Mouse (Mus musculus) liver, embryonic 12.5 days (tissue): Measurements from ENCODE around the gene Abcc4. TPM values are rescaled to one million over a fixed set of nuclear protein-coding genes. Genes with fewer than 3 reads are reported as not detected.

Experiments used
- ATAC-seq: fragments of 200-750 bp; cut with Nextera tagmentation; 2 replicates; pipeline ENCODE4 v1.8.0; 2017; ENCODE audit warnings: moderate number of reproducible peaks, mild to moderate bottlenecking, moderate library complexity
- H3K27ac ChIP-seq: fragments of 300-500 bp; sonication (generic); 2 replicates; pipeline ENCODE4 v1.5.1; 2016; ENCODE audit warnings: mild to moderate bottlenecking
- H3K27me3 ChIP-seq: fragments of 300-500 bp; sonication (generic); replicated peaks from 2 replicates; pipeline ENCODE4 v1.6.1; 2016; ENCODE audit warnings: mild to moderate bottlenecking, moderate library complexity
- H3K36me3 ChIP-seq: fragments of 300-500 bp; sonication (generic); 2 replicates; pipeline ENCODE4 v1.6.1; 2016; ENCODE audit warnings: mild to moderate bottlenecking, moderate library complexity
- H3K4me1 ChIP-seq: fragments of 300-500 bp; sonication (generic); 2 replicates; pipeline ENCODE4 v1.6.1; 2016
- H3K4me2 ChIP-seq: fragments of 300-500 bp; sonication (generic); 2 replicates; pipeline ENCODE4 v1.6.1; 2016; ENCODE audit warnings: mild to moderate bottlenecking, moderate library complexity
- H3K4me3 ChIP-seq: fragments of 300-500 bp; sonication (generic); 2 replicates; pipeline ENCODE4 v1.5.1; 2016; ENCODE audit warnings: mild to moderate bottlenecking, moderate library complexity
- H3K9ac ChIP-seq: fragments of 300-500 bp; sonication (generic); 2 replicates; pipeline ENCODE4 v1.6.1; 2016; ENCODE audit warnings: mild to moderate bottlenecking, moderate library complexity
- H3K9me3 ChIP-seq: fragments of 300-500 bp; sonication (generic); replicated peaks from 2 replicates; pipeline ENCODE4 v1.6.1; 2016; ENCODE audit warnings: mild to moderate bottlenecking, moderate library complexity
- WGBS: fragments of 180-500 bp; shearing (Covaris S2); methylation state at CpG from one replicate; pipeline ENCODE4 v1.1.7; 2016; ENCODE audit not compliant: insufficient replicate concordance; 5-methylcytosine and 5-hydroxymethylcytosine counted together
- polyA plus RNA-seq: library from polyadenylated mRNA; unstranded; fragments of >200 nt; fragmentation: Nextera tagmentation; extraction: Ambion mirVana; gene quantifications from 2 replicates; pipeline ENCODE4 v1.2.1, GENCODE M21; 2016

Gene Abcc4
- polyA plus RNA-seq, 1 experiment from 2014 or later: 3.0 TPM

- Histone ChIP-seq H3K9me3 (no peaks in the 10 kb centered on the region), H3K4me3 (no peak overlapping the region), H3K9ac (no peak overlapping the region), H3K4me2 (no peak overlapping the region), H3K36me3 (no peaks in the 10 kb centered on the region), H3K4me1 (peaks cover 3% of the 10 kb centered on the region; the same call in 1 of the 2 replicates), H3K27ac (no peak overlapping the region), H3K27me3 (no peaks in the 10 kb centered on the region)
- WGBS: 65% methylated on average over 12 of the region's 12 CpGs
- ATAC-seq: peak; percentile 51; the same call in 1 of the 2 replicates
Observed at GRCm38 (mm10) chr14:118616698-118617311, 89.2 kb downstream of the Abcc4 start.

- no peak overlapping the region for H3K4me3 ChIP-seq
- H3K36me3 ChIP-seq: peaks cover 5% of the 10 kb centered on the region; the same call in 1 of the 2 replicates
- no peaks in the 10 kb centered on the region for H3K9me3 ChIP-seq
- no peak overlapping the region for H3K27ac ChIP-seq
- H3K27me3 ChIP-seq: no peaks in the 10 kb centered on the region
- H3K4me2 ChIP-seq: no peak overlapping the region
- H3K9ac ChIP-seq: no peak overlapping the region
- peaks cover 3% of the 10 kb centered on the region; the same call in 1 of the 2 replicates for H3K4me1 ChIP-seq
- no peak for ATAC-seq
- 60% methylated on average over 9 of the region's 9 CpGs for WGBS
Observed at GRCm38 (mm10) chr14:118613734-118614133, 92.3 kb downstream of the Abcc4 start.

- Histone ChIP-seq H3K4me3 (no peak overlapping the region), H3K27me3 (no peaks in the 10 kb centered on the region), H3K36me3 (peaks cover 5% of the 10 kb centered on the region; the same call in 1 of the 2 replicates), H3K4me1 (no peaks in the 10 kb centered on the region), H3K27ac (no peak overlapping the region), H3K4me2 (no peak overlapping the region), H3K9ac (no peak overlapping the region), H3K9me3 (no peaks in the 10 kb centered on the region)
- ATAC-seq: no peak
- 66% methylated on average over 17 of the region's 17 CpGs for WGBS
Observed at GRCm38 (mm10) chr14:118611714-118612113, 94.3 kb downstream of the Abcc4 start.

- H3K27me3 ChIP-seq: no peaks in the 10 kb centered on the region
- no peak for ATAC-seq
- 87% methylated on average over 11 of the region's 11 CpGs for WGBS
Observed at GRCm38 (mm10) chr14:118610786-118611185, 95.2 kb downstream of the Abcc4 start.

GRCm38 (mm10) chr14:118608816-118609465 lies 97.1 kb downstream of the Abcc4 start:
- Histone ChIP-seq H3K4me3 (no peak overlapping the region), H3K9me3 (no peaks in the 10 kb centered on the region), H3K4me1 (no peaks in the 10 kb centered on the region), H3K4me2 (no peak overlapping the region), H3K27me3 (no peaks in the 10 kb centered on the region), H3K36me3 (peaks cover 5% of the 10 kb centered on the region; the same call in 1 of the 2 replicates), H3K27ac (no peak overlapping the region), H3K9ac (no peak overlapping the region)
- WGBS: 81% methylated on average over 16 of the region's 16 CpGs
- ATAC-seq: no peak

More at GRCm38 (mm10) chr14:118610786-118611185, 95.2 kb downstream of the Abcc4 start:
- Histone ChIP-seq H3K27ac (no peak overlapping the region), H3K4me1 (no peaks in the 10 kb centered on the region), H3K4me3 (no peak overlapping the region), H3K4me2 (no peak overlapping the region), H3K9ac (no peak overlapping the region), H3K36me3 (peaks cover 5% of the 10 kb centered on the region; the same call in 1 of the 2 replicates), H3K9me3 (no peaks in the 10 kb centered on the region)

GRCm38 (mm10) chr14:118608317-118608716 lies 97.7 kb downstream of the Abcc4 start:
- WGBS: 84% methylated on average over 7 of the region's 7 CpGs
- Histone ChIP-seq H3K4me1 (no peaks in the 10 kb centered on the region), H3K27ac (no peak overlapping the region), H3K4me3 (no peak overlapping the region), H3K4me2 (no peak overlapping the region), H3K27me3 (no peaks in the 10 kb centered on the region), H3K9me3 (no peaks in the 10 kb centered on the region), H3K36me3 (peaks cover 5% of the 10 kb centered on the region; the same call in 1 of the 2 replicates), H3K9ac (no peak overlapping the region)
- ATAC-seq: no peak

- no peak for ATAC-seq
Observed at GRCm38 (mm10) chr14:118606476-118606875, 99.5 kb downstream of the Abcc4 start.

GRCm38 (mm10) chr14:118604903-118605302 lies 101.1 kb downstream of the Abcc4 start:
- 85% methylated on average over 2 of the region's 2 CpGs for WGBS
- H3K9ac ChIP-seq: no peak overlapping the region

More at GRCm38 (mm10) chr14:118606476-118606875, 99.5 kb downstream of the Abcc4 start:
- Histone ChIP-seq H3K27ac (no peak overlapping the region), H3K9ac (no peak overlapping the region), H3K4me2 (no peak overlapping the region), H3K27me3 (no peaks in the 10 kb centered on the region), H3K36me3 (peaks cover 5% of the 10 kb centered on the region; the same call in 1 of the 2 replicates), H3K4me1 (no peaks in the 10 kb centered on the region), H3K4me3 (no peak overlapping the region), H3K9me3 (no peaks in the 10 kb centered on the region)
- WGBS: 74% methylated on average over 9 of the region's 9 CpGs

GRCm38 (mm10) chr14:118602031-118602430 lies 104.0 kb downstream of the Abcc4 start:
- H3K4me2 ChIP-seq: no peak overlapping the region
- 75% methylated on average over 8 of the region's 8 CpGs for WGBS
- H3K36me3 ChIP-seq: peaks cover 5% of the 10 kb centered on the region; the same call in 1 of the 2 replicates
- H3K27ac ChIP-seq: no peak overlapping the region
- H3K9me3 ChIP-seq: no peaks in the 10 kb centered on the region
- H3K4me1 ChIP-seq: no peaks in the 10 kb centered on the region
- no peaks in the 10 kb centered on the region for H3K27me3 ChIP-seq
- no peak for ATAC-seq
- no peak overlapping the region for H3K9ac ChIP-seq
- no peak overlapping the region for H3K4me3 ChIP-seq

More at GRCm38 (mm10) chr14:118604903-118605302, 101.1 kb downstream of the Abcc4 start:
- Histone ChIP-seq H3K4me1 (no peaks in the 10 kb centered on the region), H3K36me3 (no peaks in the 10 kb centered on the region), H3K27me3 (no peaks in the 10 kb centered on the region), H3K4me3 (no peak overlapping the region), H3K4me2 (no peak overlapping the region), H3K27ac (no peak overlapping the region), H3K9me3 (no peaks in the 10 kb centered on the region)
- no peak for ATAC-seq

- WGBS: 59% methylated on average over 6 of the region's 6 CpGs
- Histone ChIP-seq H3K9ac (no peak overlapping the region), H3K4me3 (no peak overlapping the region), H3K36me3 (peaks cover 8% of the 10 kb centered on the region; the same call in 1 of the 2 replicates), H3K27ac (no peak overlapping the region), H3K4me2 (no peak overlapping the region), H3K4me1 (no peaks in the 10 kb centered on the region), H3K9me3 (no peaks in the 10 kb centered on the region), H3K27me3 (no peaks in the 10 kb centered on the region)
- no peak for ATAC-seq
Observed at GRCm38 (mm10) chr14:118600746-118601145, 105.3 kb downstream of the Abcc4 start.

- Histone ChIP-seq H3K36me3 (peaks cover 8% of the 10 kb centered on the region; the same call in 1 of the 2 replicates), H3K4me2 (no peak overlapping the region), H3K4me3 (no peak overlapping the region), H3K27me3 (no peaks in the 10 kb centered on the region), H3K27ac (no peak overlapping the region), H3K9me3 (no peaks in the 10 kb centered on the region), H3K9ac (no peak overlapping the region), H3K4me1 (peaks cover 6% of the 10 kb centered on the region; the same call in 1 of the 2 replicates)
- WGBS: 70% methylated on average over 3 of the region's 3 CpGs
- ATAC-seq: no peak
Observed at GRCm38 (mm10) chr14:118598757-118599156, 107.3 kb downstream of the Abcc4 start.

- no peaks in the 10 kb centered on the region for H3K27me3 ChIP-seq
- no peak overlapping the region for H3K9ac ChIP-seq
- H3K4me1 ChIP-seq: peaks cover 6% of the 10 kb centered on the region; the same call in 1 of the 2 replicates
- peaks cover 8% of the 10 kb centered on the region; the same call in 1 of the 2 replicates for H3K36me3 ChIP-seq
- H3K27ac ChIP-seq: no peak overlapping the region
- H3K4me3 ChIP-seq: no peak overlapping the region
- no peaks in the 10 kb centered on the region for H3K9me3 ChIP-seq
- H3K4me2 ChIP-seq: peak overlapping the region; percentile 31
- WGBS: 32% methylated on average over 13 of the region's 13 CpGs
- 0 out of 2 replicates have a peak, but pooled peaks have one; percentile 30 for ATAC-seq
Observed at GRCm38 (mm10) chr14:118594463-118594862, 111.6 kb downstream of the Abcc4 start.
